Mouse (Mus musculus) retina, postnatal 1 day (tissue): ENCODE measurements around the gene Dlx5.
A peak's percentile ranks its signal among the peaks of the same experiment; 100 is the strongest.

Experiments
- DNase-seq: peaks from one replicate; pipeline ENCODE4 v3.0.0-alpha.2; 2012

The Dlx5 gene

GRCm38 (mm10) chr6:6875676-6876075 is 6.2 kb downstream of the Dlx5 start:
- peak; percentile 3 for DNase-seq

- peak; percentile 41 for DNase-seq
These were observed 6.7 kb downstream of the Dlx5 start for GRCm38 (mm10) chr6:6875136-6875535.

- DNase-seq = peak; percentile 46
These were observed 7.7 kb downstream of the Dlx5 start for GRCm38 (mm10) chr6:6874073-6874771.

GRCm38 (mm10) chr6:6873476-6874072 is 8.3 kb downstream of the Dlx5 start:
- peak; percentile 4 for DNase-seq

GRCm38 (mm10) chr6:6872873-6873272 is 9.0 kb downstream of the Dlx5 start:
- DNase-seq = peak; percentile 18

GRCm38 (mm10) chr6:6871692-6872091 is 10.2 kb downstream of the Dlx5 start:
- peak; percentile 6 for DNase-seq

GRCm38 (mm10) chr6:6870876-6871420 is 10.9 kb downstream of the Dlx5 start:
- peak; percentile 11 for DNase-seq

GRCm38 (mm10) chr6:6869961-6870800 is 11.7 kb downstream of the Dlx5 start:
- peak; percentile 16 for DNase-seq

- DNase-seq = peak; percentile 15
These were observed 12.7 kb downstream of the Dlx5 start for GRCm38 (mm10) chr6:6869041-6869685.

GRCm38 (mm10) chr6:6867031-6867430 is 14.9 kb downstream of the Dlx5 start:
- DNase-seq = no peak

- peak; percentile 46 for DNase-seq
These were observed 17.1 kb downstream of the Dlx5 start for GRCm38 (mm10) chr6:6864441-6865440.

- DNase-seq = peak; percentile 30
These were observed 17.9 kb downstream of the Dlx5 start for GRCm38 (mm10) chr6:6863955-6864354.

- peak; percentile 68 for DNase-seq
These were observed 18.6 kb downstream of the Dlx5 start, which contains the start of gene Dlx6 for GRCm38 (mm10) chr6:6863160-6863870. TSS of gene Dlx6 (plus strand) at chr6:6863334.

- peak; percentile 82 for DNase-seq
These were observed 19.3 kb downstream of the Dlx5 start for GRCm38 (mm10) chr6:6862611-6863010.

- DNase-seq = peak; percentile 15
These were observed 20.0 kb downstream of the Dlx5 start for GRCm38 (mm10) chr6:6861798-6862428.

GRCm38 (mm10) chr6:6861086-6861797 is 20.6 kb downstream of the Dlx5 start:
- DNase-seq = no peak

- no peak for DNase-seq
These were observed 21.3 kb downstream of the Dlx5 start for GRCm38 (mm10) chr6:6860411-6861085.

- no peak for DNase-seq
These were observed 21.9 kb downstream of the Dlx5 start for GRCm38 (mm10) chr6:6859950-6860410.
